Mouse (Mus musculus) small intestine, adult 2 months (tissue): ENCODE data around the gene Smarcal1.

Experiments
- CTCF ChIP-seq: fragments of 200-500 bp; IDR thresholded peaks from 2 replicates; pipeline ENCODE4 v1.5.1; 2012; ENCODE audit warnings: low read depth, mild to moderate bottlenecking, control low read depth, inconsistent platforms, low read length, moderate library complexity, mixed read lengths; ENCODE audit not compliant: insufficient replicate concordance, insufficient read length; ENCODE audit errors: extremely low read depth
- POLR2A ChIP-seq: fragments of 200-500 bp; IDR thresholded peaks from 2 replicates; pipeline ENCODE4 v1.6.1; 2012; ENCODE audit warnings: low read depth, mild to moderate bottlenecking, control low read depth, inconsistent platforms, low read length, moderate library complexity

- TF ChIP-seq POLR2A (0 out of 2 replicates have a peak, but pooled peaks have one; percentile 51), CTCF (no peak)
Observed at GRCm38 (mm10) chr1:72582947-72583731, at the start of gene Smarcal1.
